9 mouse cellular contexts compared by ENCODE assay signal in the genomic region with DNA sequence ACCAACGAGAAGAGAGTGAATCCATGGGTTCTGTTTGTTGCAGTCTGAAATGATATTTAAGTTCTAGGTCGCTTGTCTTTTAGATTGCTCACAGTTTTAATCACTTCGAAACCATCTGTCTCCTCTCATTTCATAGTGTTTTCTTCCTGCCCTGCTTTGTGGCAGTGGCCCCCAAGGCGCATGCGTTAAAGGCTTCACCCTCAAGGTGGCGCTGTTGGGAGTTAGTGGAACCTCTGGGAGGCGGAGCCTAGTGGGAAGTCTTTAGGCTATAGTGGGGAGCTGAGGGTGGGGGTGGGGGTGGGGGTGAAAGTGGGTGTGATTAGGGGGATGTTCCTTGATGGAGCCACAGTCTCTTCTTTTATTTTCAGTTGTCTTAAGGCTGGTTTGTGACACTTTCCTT.
DNase-seq lines count a peak whose midpoint lies in the region; ATAC-seq and TF ChIP-seq lines count a peak whose summit lies in the region.
"Had no signal": no experiment of that assay in that cellular context is flagged by ENCODE, and none has a peak within 500 bp of the region (broad histone marks: within the 10 kb centered on the region; RNA-seq: fewer than 3 reads in every experiment).

No protein-coding gene starts in this region.

- H3K4me1 ChIP-seq in forebrain, embryonic 14.5 days (ENCODE audit: control insufficient read depth, insufficient read depth, low read length) = no peaks in the 10 kb centered on the region
- no peaks in the 10 kb centered on the region for H3K4me1 ChIP-seq in forebrain, embryonic 16.5 days (replicated peaks; ENCODE audit: control insufficient read depth, insufficient read depth, low read length)
- H3K4me1 ChIP-seq in thymus, adult 2 months (replicated peaks; ENCODE audit: control insufficient read depth, insufficient read depth, low read length) = no peaks in the 10 kb centered on the region

- no peak overlapping the region for H3K4me2 ChIP-seq in forebrain, embryonic 14.5 days (ENCODE audit: low read length)
- H3K4me2 ChIP-seq in forebrain, embryonic 16.5 days (ENCODE audit: low read length) = no peak overlapping the region

- no peak overlapping the region for H3K9ac ChIP-seq in forebrain, embryonic 14.5 days (ENCODE audit: low read length)
- no peak overlapping the region for H3K9ac ChIP-seq in forebrain, embryonic 16.5 days (replicated peaks; ENCODE audit: low read depth, low read length)

- peak; percentile 15 for DNase-seq in forebrain, embryonic 14.5 days (ENCODE audit: low spot score)
- DNase-seq in thymus, adult 2 months = peak; percentile 17
- no peak for DNase-seq in thymus, adult 18-20 months
- DNase-seq in frontal cortex, postnatal 14 days (ENCODE audit: low spot score in 2 of 2) = peak; percentile 57 to 67
- DNase-seq in left cerebral cortex, adult 9 months (ENCODE audit: low spot score in 2 of 2) = peak; percentile 25 to 80
- DNase-seq in right cerebral cortex, postnatal 36 days (ENCODE audit: low spot score in 2 of 2) = peak; percentile 25 to 77
- no peak for DNase-seq in c-Kit-positive CD71-positive TER-119-positive erythroid progenitor cells, embryonic 14.5 days (ENCODE audit: low spot score)

- no peaks in the 10 kb centered on the region for H3K36me3 ChIP-seq in forebrain, embryonic 14.5 days (ENCODE audit: control insufficient read depth, insufficient read depth, low read length)
- H3K36me3 ChIP-seq in forebrain, embryonic 16.5 days (ENCODE audit: control insufficient read depth, insufficient read depth) = no peaks in the 10 kb centered on the region
- H3K36me3 ChIP-seq in thymus, adult 2 months (ENCODE audit: control insufficient read depth, insufficient read depth, low read length) = no peaks in the 10 kb centered on the region

- no peaks in the 10 kb centered on the region for H3K9me3 ChIP-seq in forebrain, embryonic 14.5 days (replicated peaks; ENCODE audit: control insufficient read depth, low read length)
- no peaks in the 10 kb centered on the region for H3K9me3 ChIP-seq in forebrain, embryonic 16.5 days (ENCODE audit: control insufficient read depth, low read length)

- H3K27me3 ChIP-seq in forebrain, embryonic 14.5 days (replicated peaks; ENCODE audit: control insufficient read depth, insufficient read depth, low read length) = no peaks in the 10 kb centered on the region
- no peaks in the 10 kb centered on the region for H3K27me3 ChIP-seq in forebrain, embryonic 16.5 days (replicated peaks; ENCODE audit: control insufficient read depth, insufficient read depth, low read length)
- no peaks in the 10 kb centered on the region for H3K27me3 ChIP-seq in thymus, adult 2 months (ENCODE audit: control insufficient read depth, insufficient read depth, low read length)

- H3K27ac ChIP-seq in forebrain, embryonic 14.5 days (ENCODE audit: low read depth, low read length) = no peak overlapping the region
- H3K27ac ChIP-seq in forebrain, embryonic 16.5 days (ENCODE audit: low read length) = no peak overlapping the region
- H3K27ac ChIP-seq in thymus, adult 2 months (ENCODE audit: control insufficient read depth, insufficient read depth, low read length) = no peak overlapping the region

- no peak for TF ChIP-seq POLR2A in thymus, adult 2 months (IDR thresholded peaks at IDR 0.05; ENCODE audit: control insufficient read depth, extremely low read depth, insufficient read depth, low read length, poor library complexity)

- ATAC-seq in forebrain, embryonic 14.5 days = no peak
- ATAC-seq in forebrain, embryonic 16.5 days = no peak

- no peak overlapping the region for H3K4me3 ChIP-seq in forebrain, embryonic 14.5 days (ENCODE audit: low read depth, low read length)
- no peak overlapping the region for H3K4me3 ChIP-seq in forebrain, embryonic 16.5 days (replicated peaks; ENCODE audit: low read length)
- no peak overlapping the region for H3K4me3 ChIP-seq in thymus, adult 2 months (ENCODE audit: control insufficient read depth, insufficient read depth, low read length)
- H3K4me3 ChIP-seq: myocyte had no signal

- TF ChIP-seq CTCF in thymus, adult 2 months (IDR thresholded peaks at IDR 0.05; ENCODE audit: borderline replicate concordance, control insufficient read depth, extremely low read depth, insufficient read depth, low read length, poor library complexity) = no peak

- WGBS in forebrain, embryonic 14.5 days = 52% methylated on average over 7 of the region's 7 CpGs
- 52% methylated on average over 7 of the region's 7 CpGs for WGBS in forebrain, embryonic 16.5 days
- 63% methylated on average over 7 of the region's 7 CpGs for WGBS in thymus, adult 2 months

Comparison
In these comparisons a context has a peak if more than half of its experiments do, and no peak if none do; other contexts are left out.
1. DNase-seq: peak in forebrain, embryonic 14.5 days (single experiment), thymus, adult 2 months (single experiment), frontal cortex, postnatal 14 days (2 of 2), left cerebral cortex, adult 9 months (2 of 2) and right cerebral cortex, postnatal 36 days (2 of 2); none in thymus, adult 18-20 months (0 of 2) and c-Kit-positive CD71-positive TER-119-positive erythroid progenitor cells, embryonic 14.5 days (single experiment).